Mouse (Mus musculus): Measurements from ENCODE around the gene Macf1.

- no peak for TF ChIP-seq POLR2A (IDR thresholded peaks at IDR 0.05; ENCODE audit: insufficient read length, low read depth)
- no peak for TF ChIP-seq USF1 (IDR thresholded peaks at IDR 0.05; ENCODE audit: low read depth)
- TF ChIP-seq POLR2AphosphoS2 (IDR thresholded peaks at IDR 0.05; ENCODE audit: insufficient read length, low read depth), result no peak
- no peak for TF ChIP-seq E2F4 (IDR thresholded peaks at IDR 0.05; ENCODE audit: insufficient read depth)
- TF ChIP-seq MYOG (IDR thresholded peaks at IDR 0.05; ENCODE audit: control insufficient read depth in 1 of 3, insufficient read depth in 1 of 3, insufficient read length in 2 of 3, low read depth in 2 of 3), result no peak
- no peak for TF ChIP-seq REST (IDR thresholded peaks at IDR 0.05; ENCODE audit: insufficient read depth, insufficient read length)
- no peak for TF ChIP-seq TCF12 (IDR thresholded peaks at IDR 0.05; ENCODE audit: insufficient read depth, poor library complexity, severe bottlenecking)
Observed at GRCm38 (mm10) chr4:123460595-123461272, 223.4 kb downstream of the Macf1 start.
